In genomic region chr10:91051156-91051555, GRCm38 (mm10) we compare ENCODE assay signal across 28 mouse cellular contexts. TPM values are rescaled to one million over a fixed set of nuclear protein-coding genes. Genes with fewer than 3 reads are reported as not detected.
"Had no signal": no experiment of that assay in that cellular context is flagged by ENCODE, and none has a peak within 500 bp of the region (broad histone marks: within the 10 kb centered on the region; RNA-seq: fewer than 3 reads in every experiment).

No protein-coding gene starts in this region.

- H3K4me1 ChIP-seq: embryonic facial prominence, embryonic 10.5 days; embryonic facial prominence, embryonic 12.5 days; embryonic facial prominence, embryonic 13.5 days; embryonic facial prominence, embryonic 15.5 days; forebrain, embryonic 10.5 days; forebrain, embryonic 12.5 days; forebrain, embryonic 13.5 days; forebrain, embryonic 15.5 days had no signal

- H3K4me2 ChIP-seq: embryonic facial prominence, embryonic 12.5 days; embryonic facial prominence, embryonic 13.5 days; embryonic facial prominence, embryonic 15.5 days; forebrain, embryonic 12.5 days; forebrain, embryonic 13.5 days; forebrain, embryonic 15.5 days had no signal

- H3K9me3 ChIP-seq: embryonic facial prominence, embryonic 10.5 days; embryonic facial prominence, embryonic 12.5 days; embryonic facial prominence, embryonic 13.5 days; embryonic facial prominence, embryonic 15.5 days; forebrain, embryonic 10.5 days; forebrain, embryonic 12.5 days; forebrain, embryonic 13.5 days; forebrain, embryonic 15.5 days had no signal

- H3K27me3 ChIP-seq: embryonic facial prominence, embryonic 12.5 days; embryonic facial prominence, embryonic 13.5 days; embryonic facial prominence, embryonic 15.5 days; forebrain, embryonic 12.5 days; forebrain, embryonic 13.5 days; forebrain, embryonic 15.5 days had no signal

- ATAC-seq: forebrain, embryonic 13.5 days; forebrain, embryonic 14.5 days; forebrain, embryonic 15.5 days; forebrain, embryonic 16.5 days; forebrain, postnatal 0 days had no signal

- H3K4me3 ChIP-seq: embryonic facial prominence, embryonic 10.5 days; embryonic facial prominence, embryonic 12.5 days; embryonic facial prominence, embryonic 13.5 days; embryonic facial prominence, embryonic 15.5 days; erythroblast, embryonic 14.5 days; forebrain, embryonic 10.5 days; forebrain, embryonic 12.5 days; forebrain, embryonic 13.5 days; forebrain, embryonic 15.5 days; gastrocnemius, adult 2 months; heart, adult 2 months had no signal

- H3K9ac ChIP-seq: embryonic facial prominence, embryonic 12.5 days; embryonic facial prominence, embryonic 13.5 days; embryonic facial prominence, embryonic 15.5 days; forebrain, embryonic 12.5 days; forebrain, embryonic 13.5 days; forebrain, embryonic 15.5 days; forebrain, postnatal 0 days had no signal

- DNase-seq: cerebellum, adult 2 months; cerebellum, adult 8-10 months; cerebellum, adult 9-10 months; cerebellum, adult 9-11 months; cerebellum, postnatal 10 days; cerebellum, postnatal 14 days; cerebellum, postnatal 25 days; cerebellum, postnatal 36 days; embryo, embryonic 11 days; forebrain, postnatal 0 days; gastrocnemius, adult 2 months; gastrocnemius, postnatal 10 days; gastrocnemius, postnatal 14 days; gastrocnemius, postnatal 25 days; gastrocnemius, postnatal 36 days; heart, adult 18-20 months; heart, adult 2 months had no signal

- H3K27ac ChIP-seq: embryonic facial prominence, embryonic 10.5 days; embryonic facial prominence, embryonic 12.5 days; embryonic facial prominence, embryonic 13.5 days; embryonic facial prominence, embryonic 15.5 days; forebrain, embryonic 10.5 days; forebrain, embryonic 12.5 days; forebrain, embryonic 13.5 days; forebrain, embryonic 15.5 days; gastrocnemius, adult 2 months; heart, adult 2 months had no signal

RNA-seq across cellular contexts. Expression of gene Ikbip, which starts 31.6 kb away (rescaled TPM):
- polyA plus RNA-seq: erythroblast, embryonic 14.5 days had no signal
